Mouse (Mus musculus): ENCODE measurements around the gene Olfr976. TPM values are rescaled to one million over a fixed set of nuclear protein-coding genes. Genes with fewer than 3 reads are reported as not detected.

The Olfr976 gene
- not detected for total RNA-seq (2023)

GRCm38 (mm10) chr9:39961033-39961432 lies at the start of gene Olfr976:
Gene Olfr976 (minus strand): TSS chr9:39961133.

GRCm38 (mm10) chr9:40009482-40009881 lies 48.5 kb upstream of the Olfr976 start, which contains the start of gene Olfr980:
Gene Olfr980 (minus strand): TSS chr9:40009582.

GRCm38 (mm10) chr9:40003365-40003764 lies 42.4 kb upstream of the Olfr976 start, which contains the start of gene Olfr979:
Gene Olfr979 (minus strand): TSS chr9:40003465.

GRCm38 (mm10) chr9:39991813-39992212 lies 30.9 kb upstream of the Olfr976 start, which contains the start of gene Olfr978:
Gene Olfr978 (plus strand): TSS chr9:39992113.

GRCm38 (mm10) chr9:39951946-39952345 lies 9.0 kb downstream of the Olfr976 start, which contains the start of gene Olfr975:
Gene Olfr975 (minus strand): TSS chr9:39952046.

GRCm38 (mm10) chr9:39937201-39937600 lies 23.7 kb downstream of the Olfr976 start, which contains the start of gene Olfr974:
Gene Olfr974 (plus strand): TSS chr9:39937501.

GRCm38 (mm10) chr9:39907036-39907435 lies 53.9 kb downstream of the Olfr976 start, which contains the start of gene Olfr229:
Gene Olfr229 (plus strand): TSS chr9:39907336.

Other genes starting within 250 kb of the Olfr976 start
- gene Olfr965, start 249.8 kb downstream of the Olfr976 start, total RNA-seq (2023) = not detected
- not detected for gene Olfr150, start 230.2 kb downstream of the Olfr976 start, total RNA-seq (2023)
- gene Olfr967, start 214.9 kb downstream of the Olfr976 start, total RNA-seq (2023) = not detected
- not detected for gene Olfr968, start 177.9 kb downstream of the Olfr976 start, total RNA-seq (2023)
- not detected for gene Olfr969, start 170.2 kb downstream of the Olfr976 start, total RNA-seq (2023)
- not detected for gene Olfr970, start 152.3 kb downstream of the Olfr976 start, total RNA-seq (2023)
- gene Olfr971, start 124.3 kb downstream of the Olfr976 start, total RNA-seq (2023) = not detected
- gene Olfr972, start 94.7 kb downstream of the Olfr976 start, total RNA-seq (2023) = not detected
- not detected for gene Olfr229, start 53.8 kb downstream of the Olfr976 start, total RNA-seq (2023)
- not detected for gene Olfr974, start 23.6 kb downstream of the Olfr976 start, total RNA-seq (2023)
- not detected for gene Olfr975, start 9.1 kb downstream of the Olfr976 start, total RNA-seq (2023)
- not detected for gene Olfr978, start 31.0 kb upstream of the Olfr976 start, total RNA-seq (2023)
- gene Olfr979, start 42.3 kb upstream of the Olfr976 start, total RNA-seq (2023) = not detected
- not detected for gene Olfr980, start 48.4 kb upstream of the Olfr976 start, total RNA-seq (2023)
- gene Olfr981, start 60.3 kb upstream of the Olfr976 start, total RNA-seq (2023) = not detected
- gene Olfr982, start 112.7 kb upstream of the Olfr976 start, total RNA-seq (2023) = not detected
- not detected for gene Olfr983, start 132.5 kb upstream of the Olfr976 start, total RNA-seq (2023)
- gene Olfr984, start 153.1 kb upstream of the Olfr976 start, total RNA-seq (2023) = not detected
- gene Olfr985, start 169.1 kb upstream of the Olfr976 start, total RNA-seq (2023) = not detected
- gene Tmem225, start 187.0 kb upstream of the Olfr976 start, total RNA-seq (2023) = not detected
- gene Olfr986, start 219.8 kb upstream of the Olfr976 start, total RNA-seq (2023) = not detected
- 1 to 10 TPM; 1.5 to 2.0 TPM for gene Zfp202, start 231.2 kb upstream of the Olfr976 start, total RNA-seq (2023)